Mouse (Mus musculus): ENCODE data around the gene Ptpn18. TPM values are rescaled to one million over a fixed set of nuclear protein-coding genes. Genes with fewer than 3 reads are reported as not detected.
A peak's percentile ranks its signal among the peaks of the same experiment; 100 is the strongest.

Gene Ptpn18
- polyA plus RNA-seq, 1 experiment from 2014 or later = 17.8 TPM

GRCm38 (mm10) chr1:34465445-34465844, 5.9 kb downstream of the Ptpn18 start:
- Histone ChIP-seq H3K9me3 (replicated peaks) (no peaks in the 10 kb centered on the region), H3K4me1 (replicated peaks) (peaks cover 18% of the 10 kb centered on the region), H3K4me3 (replicated peaks) (no peak overlapping the region), H3K9ac (no peak overlapping the region), H3K36me3 (replicated peaks) (no peaks in the 10 kb centered on the region), H3K27me3 (peaks cover 4% of the 10 kb centered on the region; the same call in 1 of the 2 replicates), H3K4me2 (no peak overlapping the region), H3K27ac (replicated peaks) (no peak overlapping the region)
- ATAC-seq (ENCODE audit: insufficient read depth) = no peak
- 35% methylated on average over 6 of the region's 6 CpGs for WGBS (ENCODE audit: insufficient replicate concordance)

GRCm38 (mm10) chr1:34468051-34468450, 8.5 kb downstream of the Ptpn18 start:
- H3K9me3 ChIP-seq (replicated peaks) = no peaks in the 10 kb centered on the region
- H3K9ac ChIP-seq = no peak overlapping the region
- peaks cover 17% of the 10 kb centered on the region for H3K27me3 ChIP-seq
- ATAC-seq (ENCODE audit: insufficient read depth) = no peak
- no peaks in the 10 kb centered on the region for H3K36me3 ChIP-seq (replicated peaks)
- H3K4me1 ChIP-seq (replicated peaks) = peaks cover 18% of the 10 kb centered on the region
- H3K4me3 ChIP-seq (replicated peaks) = no peak overlapping the region
- H3K27ac ChIP-seq (replicated peaks) = no peak overlapping the region; the same call in 1 of the 2 replicates
- WGBS (ENCODE audit: insufficient replicate concordance) = 15% methylated on average over 3 of the region's 3 CpGs
- H3K4me2 ChIP-seq = no peak overlapping the region

GRCm38 (mm10) chr1:34468500-34468899, 8.9 kb downstream of the Ptpn18 start:
- Histone ChIP-seq H3K4me3 (replicated peaks) (no peak overlapping the region), H3K27ac (replicated peaks) (no peak overlapping the region), H3K9ac (no peak overlapping the region), H3K36me3 (replicated peaks) (no peaks in the 10 kb centered on the region), H3K4me1 (replicated peaks) (peaks cover 15% of the 10 kb centered on the region), H3K27me3 (peaks cover 22% of the 10 kb centered on the region), H3K4me2 (no peak overlapping the region), H3K9me3 (replicated peaks) (no peaks in the 10 kb centered on the region)
- ATAC-seq (ENCODE audit: insufficient read depth) = no peak
- 44% methylated on average over 4 of the region's 4 CpGs for WGBS (ENCODE audit: insufficient replicate concordance)

- WGBS (ENCODE audit: insufficient replicate concordance) = 58% methylated on average over 5 of the region's 5 CpGs
- no peaks in the 10 kb centered on the region for H3K36me3 ChIP-seq (replicated peaks)
- H3K4me3 ChIP-seq (replicated peaks) = no peak overlapping the region
- no peak overlapping the region for H3K9ac ChIP-seq
- no peak overlapping the region for H3K4me2 ChIP-seq
- no peaks in the 10 kb centered on the region for H3K9me3 ChIP-seq (replicated peaks)
- peaks cover 22% of the 10 kb centered on the region for H3K27me3 ChIP-seq
- H3K4me1 ChIP-seq (replicated peaks) = peaks cover 12% of the 10 kb centered on the region
- H3K27ac ChIP-seq (replicated peaks) = no peak overlapping the region
- ATAC-seq (ENCODE audit: insufficient read depth) = no peak
These were observed 10.2 kb downstream of the Ptpn18 start for GRCm38 (mm10) chr1:34469801-34470200.

- Histone ChIP-seq H3K36me3 (replicated peaks) (no peaks in the 10 kb centered on the region), H3K9ac (peak overlapping the region; percentile 40), H3K27ac (replicated peaks) (peak overlapping the region; percentile 45; the same call in 1 of the 2 replicates), H3K4me1 (replicated peaks) (peaks cover 6% of the 10 kb centered on the region; the same call in 1 of the 2 replicates), H3K9me3 (replicated peaks) (no peaks in the 10 kb centered on the region), H3K4me3 (replicated peaks) (peak overlapping the region; percentile 58), H3K4me2 (peak overlapping the region; percentile 77), H3K27me3 (peaks cover 22% of the 10 kb centered on the region)
- under 1% methylated on average over 43 of the region's 43 CpGs for WGBS (ENCODE audit: insufficient replicate concordance)
- ATAC-seq (ENCODE audit: insufficient read depth) = peak; percentile 69
These were observed 13.1 kb downstream of the Ptpn18 start for GRCm38 (mm10) chr1:34472427-34473300.

GRCm38 (mm10) chr1:34478891-34479655, 19.5 kb downstream of the Ptpn18 start:
- Histone ChIP-seq H3K9ac (no peak overlapping the region), H3K27ac (replicated peaks) (no peak overlapping the region), H3K9me3 (replicated peaks) (no peaks in the 10 kb centered on the region), H3K27me3 (no peaks in the 10 kb centered on the region), H3K36me3 (replicated peaks) (no peaks in the 10 kb centered on the region), H3K4me2 (no peak overlapping the region), H3K4me3 (replicated peaks) (no peak overlapping the region), H3K4me1 (replicated peaks) (0 out of 2 replicates have a peak, but pooled peaks cover 2% of the 10 kb centered on the region)
- 16% methylated on average over 11 of the region's 11 CpGs for WGBS (ENCODE audit: insufficient replicate concordance)
- no peak for ATAC-seq (ENCODE audit: insufficient read depth)

- WGBS (ENCODE audit: insufficient replicate concordance) = 21% methylated on average over 5 of the region's 5 CpGs
- Histone ChIP-seq H3K9me3 (replicated peaks) (no peaks in the 10 kb centered on the region), H3K36me3 (replicated peaks) (no peaks in the 10 kb centered on the region), H3K27me3 (no peaks in the 10 kb centered on the region), H3K4me3 (replicated peaks) (no peak overlapping the region), H3K9ac (no peak overlapping the region), H3K4me2 (no peak overlapping the region), H3K4me1 (replicated peaks) (peaks cover 8% of the 10 kb centered on the region; the same call in 1 of the 2 replicates), H3K27ac (replicated peaks) (no peak overlapping the region)
- ATAC-seq (ENCODE audit: insufficient read depth) = no peak
These were observed 21.2 kb downstream of the Ptpn18 start for GRCm38 (mm10) chr1:34480801-34481200.

GRCm38 (mm10) chr1:34481920-34482669, 22.5 kb downstream of the Ptpn18 start:
- H3K27me3 ChIP-seq = no peaks in the 10 kb centered on the region
- H3K4me2 ChIP-seq = no peak overlapping the region
- WGBS (ENCODE audit: insufficient replicate concordance) = 22% methylated on average over 5 of the region's 5 CpGs
- ATAC-seq (ENCODE audit: insufficient read depth) = no peak
- no peaks in the 10 kb centered on the region for H3K36me3 ChIP-seq (replicated peaks)
- peaks cover 12% of the 10 kb centered on the region; the same call in 1 of the 2 replicates for H3K4me1 ChIP-seq (replicated peaks)
- no peak overlapping the region for H3K27ac ChIP-seq (replicated peaks)
- no peaks in the 10 kb centered on the region for H3K9me3 ChIP-seq (replicated peaks)
- H3K4me3 ChIP-seq (replicated peaks) = no peak overlapping the region
- H3K9ac ChIP-seq = no peak overlapping the region

GRCm38 (mm10) chr1:34484470-34484869, 24.9 kb downstream of the Ptpn18 start:
- no peak overlapping the region for H3K9ac ChIP-seq
- no peaks in the 10 kb centered on the region for H3K9me3 ChIP-seq (replicated peaks)
- 47% methylated on average over 10 of the region's 10 CpGs for WGBS (ENCODE audit: insufficient replicate concordance)

GRCm38 (mm10) chr1:34485461-34486188, 26.1 kb downstream of the Ptpn18 start:
- peak overlapping the region; percentile 53; the same call in 1 of the 2 replicates for H3K27ac ChIP-seq (replicated peaks)
- peaks cover 12% of the 10 kb centered on the region for H3K4me1 ChIP-seq (replicated peaks)
- peak; percentile 52 for ATAC-seq (ENCODE audit: insufficient read depth)
- H3K9me3 ChIP-seq (replicated peaks) = no peaks in the 10 kb centered on the region
- peak overlapping the region; percentile 59 for H3K4me2 ChIP-seq
- H3K36me3 ChIP-seq (replicated peaks) = no peaks in the 10 kb centered on the region
- peak overlapping the region; percentile 33 for H3K4me3 ChIP-seq (replicated peaks)
- WGBS (ENCODE audit: insufficient replicate concordance) = 5% methylated on average over 25 of the region's 25 CpGs
- no peaks in the 10 kb centered on the region for H3K27me3 ChIP-seq
- no peak overlapping the region for H3K9ac ChIP-seq

More at GRCm38 (mm10) chr1:34484470-34484869, 24.9 kb downstream of the Ptpn18 start:
- Histone ChIP-seq H3K27ac (replicated peaks) (no peak overlapping the region), H3K4me2 (no peak overlapping the region), H3K27me3 (no peaks in the 10 kb centered on the region), H3K36me3 (replicated peaks) (no peaks in the 10 kb centered on the region), H3K4me1 (replicated peaks) (peaks cover 12% of the 10 kb centered on the region; the same call in 1 of the 2 replicates), H3K4me3 (replicated peaks) (no peak overlapping the region)
- ATAC-seq (ENCODE audit: insufficient read depth) = no peak
